Mouse (Mus musculus) midbrain, embryonic 12.5 days (tissue): Measurements from ENCODE around the gene Insl3. TPM values are rescaled to one million over a fixed set of nuclear protein-coding genes. Genes with fewer than 3 reads are reported as not detected.

Source experiments
- polyA plus RNA-seq: library from polyadenylated mRNA; unstranded; fragments of >200 nt; fragmentation: Nextera tagmentation; extraction: Ambion mirVana; gene quantifications from 2 replicates; pipeline ENCODE4 v1.2.1, GENCODE M21; 2016

Insl3 gene
- polyA plus RNA-seq, 1 experiment from 2014 or later: not detected

Other genes starting within 250 kb of the Insl3 start
- gene Abhd8, start 225.6 kb upstream of the Insl3 start, polyA plus RNA-seq: 109 and 111 TPM in 2 replicates
- gene Mrpl34, start 224.3 kb upstream of the Insl3 start, polyA plus RNA-seq: 235 and 245 TPM in 2 replicates
- 145 and 152 TPM in 2 replicates for gene Dda1, start 220.0 kb upstream of the Insl3 start, polyA plus RNA-seq
- 14.2 and 18.7 TPM in 2 replicates for gene Ano8, start 203.3 kb upstream of the Insl3 start, polyA plus RNA-seq
- 15.5 and 18.3 TPM in 2 replicates for gene Gtpbp3, start 201.1 kb upstream of the Insl3 start, polyA plus RNA-seq
- 26.9 and 29.5 TPM in 2 replicates for gene Plvap, start 177.5 kb upstream of the Insl3 start, polyA plus RNA-seq
- gene Ccdc194, start 163.5 kb upstream of the Insl3 start, polyA plus RNA-seq: 0.13 and 0.41 TPM in 2 replicates
- gene Bst2, start 151.8 kb upstream of the Insl3 start, polyA plus RNA-seq: 13.1 and 14.5 TPM in 2 replicates
- 54.0 and 57.0 TPM in 2 replicates for gene Mvb12a, start 146.3 kb upstream of the Insl3 start, polyA plus RNA-seq
- gene Tmem221, start 130.3 kb upstream of the Insl3 start, polyA plus RNA-seq: 0.14 TPM in 2 replicates
- gene Nxnl1, start 122.6 kb upstream of the Insl3 start, polyA plus RNA-seq: not detected in 2 replicates
- gene Slc27a1, start 120.3 kb upstream of the Insl3 start, polyA plus RNA-seq: 38.4 and 44.4 TPM in 2 replicates
- gene Pgls, start 97.0 kb upstream of the Insl3 start, polyA plus RNA-seq: 215 and 216 TPM in 2 replicates
- 6.5 and 6.9 TPM in 2 replicates for gene Fam129c, start 91.6 kb upstream of the Insl3 start, polyA plus RNA-seq
- gene Colgalt1, start 78.2 kb upstream of the Insl3 start, polyA plus RNA-seq: 52.1 and 56.2 TPM in 2 replicates
- 12.8 and 16.9 TPM in 2 replicates for gene Unc13a, start 17.5 kb upstream of the Insl3 start, polyA plus RNA-seq
- gene Jak3, start 12.9 kb upstream of the Insl3 start, polyA plus RNA-seq: 3.3 and 3.4 TPM in 2 replicates
- 0.55 and 0.66 TPM in 2 replicates for gene B3gnt3, start 12.6 kb downstream of the Insl3 start, polyA plus RNA-seq
- gene Fcho1, start 36.5 kb downstream of the Insl3 start, polyA plus RNA-seq: 39.2 and 43.7 TPM in 2 replicates
- 8.6 and 8.8 TPM in 2 replicates for gene Zfp709, start 192.8 kb downstream of the Insl3 start, polyA plus RNA-seq
- 14.7 and 15.1 TPM in 2 replicates for gene Zfp882, start 219.4 kb downstream of the Insl3 start, polyA plus RNA-seq
- gene Zfp617, start 219.4 kb downstream of the Insl3 start, polyA plus RNA-seq: 37.5 and 40.6 TPM in 2 replicates